Mouse (Mus musculus) central nervous system, embryonic 18 days (tissue): ENCODE data around the gene Atg3. TPM values are rescaled to one million over a fixed set of nuclear protein-coding genes. Genes with fewer than 3 reads are reported as not detected.

Experiments used
- polyA plus RNA-seq: library from polyadenylated mRNA; depleted of rRNA; stranded (reverse); fragments of >200 nt; gene quantifications from 2 replicates; pipeline ENCODE4 v1.2.3, GENCODE M21; 2012; rRNA removed

The Atg3 gene
- 40.1 and 43.9 TPM in 2 replicates for polyA plus RNA-seq

DNA sequence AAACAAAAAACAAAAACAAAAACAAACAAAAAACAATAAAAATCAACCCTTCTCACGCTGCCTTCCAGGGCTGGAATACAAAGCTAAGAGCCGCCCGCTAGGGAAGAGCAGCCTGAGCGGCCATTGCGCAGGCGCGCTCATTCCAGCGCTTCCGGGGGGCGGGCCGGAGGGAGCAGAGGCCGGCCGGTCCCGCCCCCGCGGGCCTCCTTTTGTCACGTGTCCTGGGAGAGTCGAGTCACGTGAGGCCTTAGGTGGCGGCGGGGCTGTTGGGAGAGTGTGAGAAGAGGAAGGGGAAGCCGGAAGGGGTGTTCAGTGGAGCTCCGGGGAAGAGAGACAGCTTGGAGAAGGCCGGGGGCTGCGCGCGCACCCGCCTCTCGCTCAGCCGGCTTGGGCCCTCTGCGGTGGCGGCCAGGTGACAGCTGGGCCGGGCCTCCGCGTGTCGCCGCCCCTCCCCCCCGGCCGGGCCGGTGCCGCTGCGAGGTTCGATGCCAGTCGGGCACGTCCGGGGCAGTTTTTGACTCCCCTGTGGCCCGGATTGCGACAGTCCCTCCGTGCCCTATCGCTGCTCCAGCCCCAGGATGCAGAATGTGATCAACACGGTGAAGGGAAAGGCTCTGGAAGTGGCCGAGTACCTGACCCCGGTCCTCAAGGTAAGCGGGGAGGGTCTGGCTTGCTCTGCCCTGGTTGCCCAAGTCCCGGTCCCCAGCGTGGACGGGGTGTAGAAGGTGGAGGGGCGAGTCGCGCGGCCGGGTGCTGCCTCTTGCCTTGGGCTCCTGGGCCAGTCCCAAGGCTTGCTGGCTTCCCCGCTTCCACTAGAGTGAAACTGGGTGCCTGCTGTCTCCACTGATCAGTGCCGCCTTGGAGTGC is at the start of gene Atg3, which contains the start of gene Slc35a5:
TSS of gene Atg3 (plus strand) at position 264 of the 867 bp plus-strand sequence.
TSS of gene Slc35a5 (minus strand) at position 185 of the 867 bp plus-strand sequence.

DNA sequence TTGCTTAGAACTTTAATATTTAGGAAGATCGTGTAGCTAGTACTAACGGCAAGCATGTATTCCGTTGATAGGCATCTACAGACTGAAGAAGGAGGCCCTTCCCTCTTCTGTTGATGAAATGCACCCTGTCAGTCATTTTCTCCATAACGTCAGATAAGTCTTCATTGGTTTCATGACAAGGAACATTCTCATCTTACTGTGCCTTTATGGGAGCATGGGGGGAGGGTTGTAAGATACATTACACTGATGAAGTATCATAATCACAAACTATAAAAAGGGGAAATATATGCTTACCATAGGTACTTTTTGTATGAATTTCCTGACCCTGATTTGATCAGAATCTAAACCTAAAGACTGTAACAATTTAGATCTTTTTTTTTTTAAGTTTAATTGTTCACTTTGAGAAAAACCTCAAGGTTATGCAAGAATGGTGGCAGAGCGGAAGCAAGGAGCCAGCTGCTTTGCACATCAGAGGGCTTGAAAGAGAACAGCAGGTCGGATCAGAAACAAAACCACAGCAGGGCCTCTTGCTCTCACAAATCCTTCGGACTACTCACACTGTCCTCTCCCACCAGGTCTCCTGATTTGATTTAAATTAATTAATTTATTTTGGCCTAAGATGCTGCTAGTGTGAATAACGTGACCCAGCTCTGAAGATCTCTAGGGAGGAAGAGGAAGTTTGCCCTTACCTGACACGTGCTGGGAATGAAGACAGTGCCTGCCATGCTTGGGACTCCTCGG is 65.2 kb downstream of the Atg3 start, which contains the start of gene Btla:
TSS of gene Btla (plus strand) at position 668 of the 741 bp plus-strand sequence.

Other genes starting within 250 kb of the Atg3 start
- gene Cd200r3, start 215.1 kb upstream of the Atg3 start, polyA plus RNA-seq = 0.07 TPM in 1 of 2 replicates, not detected in the other
- 11.0 and 11.5 TPM in 2 replicates for gene Ccdc80, start 65.4 kb upstream of the Atg3 start, polyA plus RNA-seq
- 31.0 and 32.1 TPM in 2 replicates for gene Slc35a5, start 79 bp upstream of the Atg3 start, polyA plus RNA-seq
- 0.25 and 0.44 TPM in 2 replicates for gene Btla, start 65.5 kb downstream of the Atg3 start, polyA plus RNA-seq